Mouse (Mus musculus) heart, adult 8-10 months (tissue): ENCODE results near the gene Olfr571. TPM values are rescaled to one million over a fixed set of nuclear protein-coding genes. Genes with fewer than 3 reads are reported as not detected.
A peak's percentile ranks its signal among the peaks of the same experiment; 100 is the strongest.

Source experiments
- DNase-seq: peaks from one replicate; pipeline ENCODE4 v3.0.0; 2022; ENCODE audit warnings: low spot score
- total RNA-seq, 4 experiments: library from RNA; stranded (reverse); gene quantifications; 2 replicates each; pipeline ENCODE4 v1.2.4; 2022

Olfr571 gene
- not detected for total RNA-seq

- DNase-seq: no peak
Observed at GRCm38 (mm10) chr7:102917032-102917875, at the start of gene Olfr571. Gene Olfr571, minus strand, starts transcription at chr7:102917536.

- no peak for DNase-seq
Observed at GRCm38 (mm10) chr7:102962360-102962759, 45.0 kb upstream of the Olfr571 start, which contains the start of gene Olfr576. Gene Olfr576, plus strand, starts transcription at chr7:102962660.

- DNase-seq: no peak
Observed at GRCm38 (mm10) chr7:102958593-102958992, 41.3 kb upstream of the Olfr571 start, which contains the start of gene Olfr575. Gene Olfr575, minus strand, starts transcription at chr7:102958775.

GRCm38 (mm10) chr7:102958137-102958536, 40.8 kb upstream of the Olfr571 start:
- DNase-seq: no peak

- DNase-seq: no peak
Observed at GRCm38 (mm10) chr7:102950732-102951131, 33.4 kb upstream of the Olfr571 start.

- no peak for DNase-seq
Observed at GRCm38 (mm10) chr7:102948167-102948566, 30.8 kb upstream of the Olfr571 start, which contains the start of gene Olfr574. Gene Olfr574, plus strand, starts transcription at chr7:102948467.

GRCm38 (mm10) chr7:102943417-102943816, 26.1 kb upstream of the Olfr571 start:
- DNase-seq: no peak

- no peak for DNase-seq
Observed at GRCm38 (mm10) chr7:102942475-102942874, 25.1 kb upstream of the Olfr571 start, which contains the start of gene Olfr573-ps1. Gene Olfr573-ps1, minus strand, starts transcription at chr7:102942575.

GRCm38 (mm10) chr7:102927105-102927504, 9.8 kb upstream of the Olfr571 start:
- no peak for DNase-seq

- no peak for DNase-seq
Observed at GRCm38 (mm10) chr7:102924109-102924508, 6.8 kb upstream of the Olfr571 start, which contains the start of gene Olfr572. Gene Olfr572, plus strand, starts transcription at chr7:102924409.

- peak; percentile 11 for DNase-seq
Observed at GRCm38 (mm10) chr7:102919632-102920031, 2.3 kb upstream of the Olfr571 start.

GRCm38 (mm10) chr7:102916405-102916804, 931 bp downstream of the Olfr571 start:
- DNase-seq: no peak

- DNase-seq: no peak
Observed at GRCm38 (mm10) chr7:102915261-102915660, 2.1 kb downstream of the Olfr571 start.

GRCm38 (mm10) chr7:102890782-102891181, 26.6 kb downstream of the Olfr571 start, which contains the start of gene Olfr569:
Gene Olfr569, minus strand, starts transcription at chr7:102890882.
- DNase-seq: no peak

- DNase-seq: no peak
Observed at GRCm38 (mm10) chr7:102876822-102877221, 40.5 kb downstream of the Olfr571 start, which contains the start of gene Olfr568. Gene Olfr568, plus strand, starts transcription at chr7:102877122.

- no peak for DNase-seq
Observed at GRCm38 (mm10) chr7:102858665-102859064, 58.7 kb downstream of the Olfr571 start, which contains the start of gene Olfr566. Gene Olfr566, minus strand, starts transcription at chr7:102858765.

- DNase-seq: no peak
Observed at GRCm38 (mm10) chr7:102855807-102856206, 61.5 kb downstream of the Olfr571 start.

Other genes with a start within 250 kb of the Olfr571 start
- 10 to 100 TPM in 2 of 4 experiments, 1 to 10 TPM in 2; 7.1 to 12.6 (median 10.1) TPM for gene Trim68, start 230.2 kb downstream of the Olfr571 start, total RNA-seq
- gene Olfr557, start 221.6 kb downstream of the Olfr571 start, total RNA-seq: not detected
- 1 to 10 TPM; 1.7 to 2.8 (median 2.0) TPM for gene Olfr558, start 215.3 kb downstream of the Olfr571 start, total RNA-seq
- gene Olfr33, start 198.5 kb downstream of the Olfr571 start, total RNA-seq: not detected
- not detected for gene Olfr559, start 190.0 kb downstream of the Olfr571 start, total RNA-seq
- under 1 TPM in 1 of 4 experiments, not detected in 3; 0.16 TPM for gene Olfr560, start 158.2 kb downstream of the Olfr571 start, total RNA-seq
- under 1 TPM; 0.23 to 0.41 (median 0.30) TPM for gene Olfr78, start 158.1 kb downstream of the Olfr571 start, total RNA-seq
- not detected for gene Olfr561, start 146.3 kb downstream of the Olfr571 start, total RNA-seq
- gene Olfr564, start 114.1 kb downstream of the Olfr571 start, total RNA-seq: not detected
- not detected for gene Olfr566, start 58.8 kb downstream of the Olfr571 start, total RNA-seq
- gene Olfr568, start 40.4 kb downstream of the Olfr571 start, total RNA-seq: not detected
- gene Olfr569, start 26.7 kb downstream of the Olfr571 start, total RNA-seq: not detected
- not detected for gene Olfr570, start 23.0 kb downstream of the Olfr571 start, total RNA-seq
- not detected for gene Olfr572, start 6.9 kb upstream of the Olfr571 start, total RNA-seq
- not detected for gene Olfr573-ps1, start 25.0 kb upstream of the Olfr571 start, total RNA-seq
- gene Olfr574, start 30.9 kb upstream of the Olfr571 start, total RNA-seq: not detected
- not detected for gene Olfr575, start 41.2 kb upstream of the Olfr571 start, total RNA-seq
- not detected for gene Olfr576, start 45.1 kb upstream of the Olfr571 start, total RNA-seq
- gene Olfr577, start 58.4 kb upstream of the Olfr571 start, total RNA-seq: not detected
- not detected for gene Olfr578, start 71.8 kb upstream of the Olfr571 start, total RNA-seq
- gene Olfr582, start 120.5 kb upstream of the Olfr571 start, total RNA-seq: not detected
- gene Olfr583, start 133.8 kb upstream of the Olfr571 start, total RNA-seq: not detected
- gene Olfr584, start 164.3 kb upstream of the Olfr571 start, total RNA-seq: not detected
- gene Olfr585, start 180.2 kb upstream of the Olfr571 start, total RNA-seq: not detected
- not detected for gene Olfr586, start 208.1 kb upstream of the Olfr571 start, total RNA-seq
- not detected for gene Olfr588-ps1, start 223.3 kb upstream of the Olfr571 start, total RNA-seq
- gene Olfr589, start 238.8 kb upstream of the Olfr571 start, total RNA-seq: not detected